Mouse (Mus musculus) thymus, postnatal 14 days (tissue): Measurements from ENCODE around the gene Fbxo39.
A peak's percentile ranks its signal among the peaks of the same experiment; 100 is the strongest.
"Not testable (repeated sequence)": the region's sequence is repeated elsewhere in the genome, so short reads cannot be mapped to it uniquely, and the experiment has no call there.

ENCODE experiments used
- DNase-seq: peaks from one replicate; pipeline ENCODE4 v3.0.0; 2021

Fbxo39 gene

GRCm38 (mm10) chr11:72318026-72318425, 3.8 kb downstream of the Fbxo39 start:
- no peak for DNase-seq

GRCm38 (mm10) chr11:72324431-72324830, 10.2 kb downstream of the Fbxo39 start:
- DNase-seq, result peak; percentile 17

GRCm38 (mm10) chr11:72325701-72326100, 11.5 kb downstream of the Fbxo39 start:
- no peak for DNase-seq

GRCm38 (mm10) chr11:72332951-72333667, 18.9 kb downstream of the Fbxo39 start:
- DNase-seq, result no peak

GRCm38 (mm10) chr11:72334653-72335052, 20.4 kb downstream of the Fbxo39 start:
- no peak for DNase-seq

- no peak for DNase-seq
These were observed 22.5 kb downstream of the Fbxo39 start for GRCm38 (mm10) chr11:72336726-72337125.

GRCm38 (mm10) chr11:72338437-72338871, 24.2 kb downstream of the Fbxo39 start:
- no peak for DNase-seq

GRCm38 (mm10) chr11:72339716-72340115, 25.5 kb downstream of the Fbxo39 start:
- no peak for DNase-seq

- peak; percentile 27 for DNase-seq
These were observed 28.4 kb downstream of the Fbxo39 start for GRCm38 (mm10) chr11:72342549-72343237.

GRCm38 (mm10) chr11:72343238-72343625, 29.0 kb downstream of the Fbxo39 start:
- not testable (repeated sequence) for DNase-seq

GRCm38 (mm10) chr11:72343904-72344303, 29.7 kb downstream of the Fbxo39 start:
- DNase-seq, result peak; percentile 58

GRCm38 (mm10) chr11:72344486-72344885, 30.2 kb downstream of the Fbxo39 start:
- DNase-seq, result no peak

GRCm38 (mm10) chr11:72348563-72348962, 34.3 kb downstream of the Fbxo39 start:
- DNase-seq, result no peak

- DNase-seq, result no peak
These were observed 34.8 kb downstream of the Fbxo39 start for GRCm38 (mm10) chr11:72349016-72349415.

- DNase-seq, result no peak
These were observed 35.4 kb downstream of the Fbxo39 start for GRCm38 (mm10) chr11:72349652-72350051.

- no peak for DNase-seq
These were observed 38.0 kb downstream of the Fbxo39 start for GRCm38 (mm10) chr11:72352272-72352671.

- no peak for DNase-seq
These were observed 38.9 kb downstream of the Fbxo39 start for GRCm38 (mm10) chr11:72353186-72353585.

- peak; percentile 77 for DNase-seq
These were observed 40.9 kb downstream of the Fbxo39 start for GRCm38 (mm10) chr11:72354971-72355728.

GRCm38 (mm10) chr11:72361385-72362346, 47.4 kb downstream of the Fbxo39 start:
- DNase-seq, result peak; percentile 62

GRCm38 (mm10) chr11:72362347-72362741, 48.1 kb downstream of the Fbxo39 start, which contains the start of gene Tekt1:
Gene Tekt1 (minus strand): TSS chr11:72362442.
- no peak for DNase-seq

- no peak for DNase-seq
These were observed 49.4 kb downstream of the Fbxo39 start for GRCm38 (mm10) chr11:72363523-72364240.

GRCm38 (mm10) chr11:72364526-72364925, 50.3 kb downstream of the Fbxo39 start:
- no peak for DNase-seq
